Mouse (Mus musculus): ENCODE measurements around the gene Zfp142. TPM values are rescaled to one million over a fixed set of nuclear protein-coding genes. Genes with fewer than 3 reads are reported as not detected.

The Zfp142 gene
- total RNA-seq, 2 experiments from 2014 or later: 15.7 to 15.8 TPM

DNA sequence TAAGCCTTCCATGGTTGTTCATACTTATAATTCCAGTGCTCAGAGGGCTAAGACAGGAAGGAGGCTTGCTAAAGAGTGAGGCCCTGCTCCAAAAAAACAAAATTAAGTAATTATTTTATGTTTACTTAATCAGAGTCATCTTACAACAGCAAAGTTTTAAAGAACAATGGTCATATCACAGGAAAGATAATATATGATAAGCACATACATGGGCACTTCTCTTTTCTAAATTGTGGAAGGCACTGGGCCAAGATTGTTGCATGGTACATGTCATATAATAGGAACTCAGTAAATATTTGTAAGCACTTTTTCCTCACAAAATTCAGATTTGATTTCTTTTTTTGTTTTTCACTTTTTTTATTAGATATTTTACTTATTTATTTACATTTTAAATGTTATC is 68.2 kb downstream of the Zfp142 start:
- DNase-seq (ENCODE audit: low spot score in 2 of 2): no peak

Small RNA genes lying within 50 kb of the gene (microRNA-seq; reads per million reads assigned to microRNA genes)
- gene Gm25035: not detected

Other genes with a start within 250 kb of the Zfp142 start
- gene Catip, start 226.1 kb downstream of the Zfp142 start, total RNA-seq (2021): under 1 TPM; 0.48 to 0.50 TPM
- gene Slc11a1, start 213.1 kb downstream of the Zfp142 start, total RNA-seq (2021): 10 to 100 TPM; 10.2 to 13.6 TPM
- gene Ctdsp1, start 196.7 kb downstream of the Zfp142 start, total RNA-seq (2021): 100 to 1,000 TPM; 156 to 162 TPM
- 1 to 10 TPM; 1.6 to 7.1 TPM for gene Vil1, start 178.9 kb downstream of the Zfp142 start, total RNA-seq (2021)
- gene Cnot9, start 82.2 kb downstream of the Zfp142 start, total RNA-seq (2021): 10 to 100 TPM; 43.9 to 44.4 TPM
- gene Plcd4, start 45.4 kb downstream of the Zfp142 start, total RNA-seq (2021): 1 to 10 TPM in 1 of 2 experiments, under 1 TPM in 1; 0.90 to 1.1 TPM
- gene Usp37, start 44.0 kb downstream of the Zfp142 start, total RNA-seq (2021): 10 to 100 TPM; 28.4 to 31.1 TPM
- 10 to 100 TPM; 22.2 to 23.5 TPM for gene Bcs1l, start within 50 bp of the Zfp142 start, total RNA-seq (2021)
- 10 to 100 TPM; 51.9 to 58.5 TPM for gene Rnf25, start 13.2 kb upstream of the Zfp142 start, total RNA-seq (2021)
- 1 to 10 TPM; 5.1 to 6.0 TPM for gene Stk36, start 13.2 kb upstream of the Zfp142 start, total RNA-seq (2021)
- gene Ttll4, start 73.5 kb upstream of the Zfp142 start, total RNA-seq (2021): 10 to 100 TPM; 27.8 to 30.2 TPM
- gene Cyp27a1, start 125.3 kb upstream of the Zfp142 start, total RNA-seq (2021): 1 to 10 TPM; 6.2 to 8.0 TPM
- gene Prkag3, start 161.0 kb upstream of the Zfp142 start, total RNA-seq (2021): under 1 TPM; 0.42 to 0.45 TPM
- 1 to 10 TPM; 3.1 to 3.5 TPM for gene Wnt6, start 183.6 kb upstream of the Zfp142 start, total RNA-seq (2021)
- under 1 TPM; 0.23 to 0.50 TPM for gene Wnt10a, start 203.3 kb upstream of the Zfp142 start, total RNA-seq (2021)

All from adrenal gland, postnatal 4 days (tissue).